Mouse (Mus musculus) left cerebral cortex, adult 6 months (tissue): ENCODE measurements around the gene Adtrp. TPM values are rescaled to one million over a fixed set of nuclear protein-coding genes. Genes with fewer than 3 reads are reported as not detected.

Experiments used
- long read RNA-seq, 2 experiments: library from polyadenylated mRNA; unstranded; transcript quantifications; one replicate each; pipeline ENCODE4 v2.0.0; 2019 to 2020
- polyA plus RNA-seq: library from polyadenylated mRNA; unstranded; fragments of <200 nt; fragmentation: Nextera tagmentation; gene quantifications from 2 replicates; pipeline ENCODE4 v1.2.3, GENCODE M21; 2021

Gene Adtrp
- polyA plus RNA-seq = 0.10 TPM in 1 of 2 replicates, not detected in the other
- long read RNA-seq, experiment 1 = 0 reads
- long read RNA-seq, experiment 2 = 0 reads

GRCm38 (mm10) chr13:41847516-41848126 is at the start of gene Adtrp:
Gene Adtrp, minus strand, starts transcription at chr13:41847684.

Other genes starting within 250 kb of the Adtrp start
- gene Tmem170b, start 241.8 kb downstream of the Adtrp start, polyA plus RNA-seq = 45.2 and 63.4 TPM in 2 replicates
- gene Hivep1, start 204.3 kb upstream of the Adtrp start, polyA plus RNA-seq = 11.9 and 13.8 TPM in 2 replicates